Mouse (Mus musculus) Patski (cell line): ENCODE measurements at regions not wholly inside any gene's neighbourhood (a gene's known extent, or its start where the extent isn't known, plus 50 kb on each side); places are given as distances from the start of the nearest gene placed in this dataset.

Experiments
- ATAC-seq: fragments of 100-300 bp; one replicate; pipeline ENCODE4 v1.8.0; 2021
- CTCF ChIA-PET: fragments of 350-600 bp; sonication (Branson Sonifier 250); formaldehyde crosslinking; loops from one replicate; lab custom pipeline; 2022; ENCODE audit warnings: inconsistent platforms; lab: Charles Lee
- POLR2A ChIA-PET: fragments of 350-600 bp; sonication (Branson Sonifier 250); formaldehyde crosslinking; loops from one replicate; lab custom pipeline; 2022; ENCODE audit warnings: antibody characterized with exemption, inconsistent platforms; lab: Charles Lee
- DNase-seq: peaks from one replicate; pipeline ENCODE4 v3.0.0-alpha.2; 2011; ENCODE audit warnings: low read depth, low spot score
- H3K27me3 ChIP-seq: fragments of 371-371 bp; one replicate; pipeline ENCODE4 v1.5.1; 2021
- CTCF ChIP-seq: fragments of 100-300 bp; IDR thresholded peaks from one replicate; pipeline ENCODE4 v1.5.1; 2021
- in situ Hi-C: fragments of 300-500 bp; cut with MboI; formaldehyde crosslinking; loops from 3 replicates; pipeline ENCODE4 v1.11.1; 2018; ENCODE audit warnings: low pct_unique_long_range_greater_than_20kb, mixed read lengths

DNA sequence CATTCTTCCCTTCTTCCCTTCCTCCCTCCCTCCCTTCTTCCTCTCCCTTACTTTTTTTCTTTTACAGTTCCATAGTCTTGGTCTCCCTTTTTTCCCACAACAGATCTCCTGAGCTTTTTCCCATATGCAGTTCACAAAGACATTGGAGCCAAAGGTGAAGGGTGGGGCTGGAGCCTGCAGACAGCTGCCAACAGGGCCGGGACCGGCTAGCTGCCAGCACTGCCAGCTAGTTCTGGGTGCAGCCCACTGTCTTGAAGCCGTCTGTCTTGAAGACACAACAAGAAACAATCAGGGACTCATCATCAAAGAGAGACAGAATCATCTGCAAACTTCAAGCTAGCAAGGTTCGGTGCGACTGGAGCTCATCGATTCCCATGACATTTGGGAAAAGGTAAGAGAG lies 588.9 kb upstream of the Pitx2 start:
- ChIA-PET POLR2A (interaction anchor here (0.5 to 0.7 kb wide), 2 partner anchors 11 to 122 kb away, joined by 6 to 7 read pairs; no protein-coding TSS in a partner anchor), CTCF (interaction anchor here (1.0 to 4.1 kb wide), 5 partner anchors 10 to 75 kb away, joined by 3 to 15 read pairs (median 4); no protein-coding TSS in a partner anchor)
- no peak for DNase-seq
- ATAC-seq = no peak
- H3K27me3 ChIP-seq = no peaks in the 10 kb centered on the region
- in situ Hi-C loops = no loop called here
- TF ChIP-seq CTCF = no peak

DNA sequence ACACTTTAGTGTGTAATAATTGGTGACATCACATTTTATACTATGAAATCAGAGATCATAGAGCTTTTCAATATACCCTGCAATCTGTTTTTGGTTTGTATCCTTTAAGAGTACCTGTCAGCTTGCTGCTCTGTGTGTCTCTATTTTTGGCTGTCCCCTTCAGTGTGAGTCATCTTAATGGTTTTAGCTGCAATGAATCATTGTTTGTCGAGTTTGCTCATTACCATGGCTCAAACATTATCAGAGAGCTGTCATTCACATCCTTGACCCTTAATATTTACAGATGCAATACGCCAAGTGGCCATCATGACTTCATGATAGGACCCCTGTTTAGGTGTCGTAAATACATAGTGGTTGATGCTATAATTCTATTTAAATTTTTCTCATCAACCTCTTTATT lies 591.0 kb upstream of the Pitx2 start:
- DNase-seq = peak; percentile 27

DNA sequence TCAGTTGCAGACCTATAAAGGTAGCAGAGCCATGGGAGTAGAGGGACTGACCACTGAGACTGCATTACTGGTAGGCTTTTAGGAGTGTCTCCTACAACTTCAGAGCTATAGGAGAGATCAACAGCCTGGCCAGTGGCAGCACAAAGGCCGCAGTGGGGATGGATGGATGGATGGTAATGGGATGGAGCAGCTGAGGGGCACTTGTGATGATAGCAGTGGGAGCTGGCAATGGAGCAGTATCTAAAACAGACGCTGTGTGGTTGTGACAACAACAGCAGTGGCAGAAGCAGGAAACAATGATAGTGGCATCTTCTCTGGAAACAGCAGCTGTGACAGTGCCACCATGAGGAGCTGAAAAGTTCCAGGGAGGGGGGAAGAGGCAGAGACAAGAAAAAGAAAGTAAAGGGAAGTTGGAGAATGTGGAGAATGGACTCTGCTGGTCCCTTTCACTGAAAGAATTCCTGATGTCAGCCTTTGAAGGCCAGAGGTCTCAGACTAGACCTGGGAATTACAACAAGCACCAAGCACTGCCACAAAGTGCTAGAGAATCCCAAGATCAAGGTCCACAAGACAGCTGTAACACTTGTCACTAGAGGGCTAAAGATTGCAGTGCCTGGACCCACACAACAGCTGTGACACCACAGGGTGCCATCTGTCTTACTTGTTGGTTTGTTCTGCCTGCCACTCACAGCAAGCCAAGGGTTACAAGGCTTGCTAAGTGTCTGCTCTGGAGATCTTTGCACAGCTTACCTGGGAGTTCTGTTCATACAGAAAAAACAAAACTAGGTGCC lies 624.1 kb upstream of the Pitx2 start:
- DNase-seq (no peak), ATAC-seq (no peak)
- ChIA-PET CTCF (interaction anchor here (0.8 kb wide), 1 partner anchor 123 kb away, joined by 3 read pairs; no protein-coding TSS in a partner anchor), POLR2A (no interaction called here)
- in situ Hi-C loops = no loop called here
- no peak for TF ChIP-seq CTCF
- no peaks in the 10 kb centered on the region for H3K27me3 ChIP-seq

More for the DNA sequence above, 591.0 kb upstream of the Pitx2 start:
- ChIA-PET CTCF (no interaction called here), POLR2A (no interaction called here)
- in situ Hi-C loops = no loop called here
- peak; percentile 60 for ATAC-seq
- no peak for TF ChIP-seq CTCF
- no peaks in the 10 kb centered on the region for H3K27me3 ChIP-seq

DNA sequence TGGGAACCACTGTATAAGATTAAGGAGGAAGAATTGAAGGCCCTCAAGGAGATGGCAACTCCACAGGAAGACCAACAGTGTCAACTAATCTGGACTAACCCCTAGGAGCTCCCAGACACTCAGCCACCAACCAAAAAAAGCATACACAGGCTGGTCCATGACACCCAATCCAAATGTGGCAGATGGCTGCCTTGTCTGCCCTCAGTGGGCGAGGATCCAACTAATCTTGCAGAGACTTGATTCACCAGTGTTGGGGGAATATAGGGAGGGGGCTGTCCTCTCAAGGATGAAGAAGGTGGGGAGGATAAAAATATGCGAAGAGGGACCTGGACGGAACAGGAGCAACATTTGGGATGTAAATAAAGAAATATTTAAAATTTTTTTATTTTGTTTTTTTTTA lies 629.1 kb upstream of the Pitx2 start:
- CTCF ChIA-PET = interaction anchor here (1.4 kb wide), 1 partner anchor 12 kb away, joined by 3 read pairs; no protein-coding TSS in a partner anchor
- POLR2A ChIA-PET = no interaction called here
- in situ Hi-C loops = no loop called here
- no peak for ATAC-seq
- no peak for DNase-seq
- no peaks in the 10 kb centered on the region for H3K27me3 ChIP-seq
- no peak for TF ChIP-seq CTCF

DNA sequence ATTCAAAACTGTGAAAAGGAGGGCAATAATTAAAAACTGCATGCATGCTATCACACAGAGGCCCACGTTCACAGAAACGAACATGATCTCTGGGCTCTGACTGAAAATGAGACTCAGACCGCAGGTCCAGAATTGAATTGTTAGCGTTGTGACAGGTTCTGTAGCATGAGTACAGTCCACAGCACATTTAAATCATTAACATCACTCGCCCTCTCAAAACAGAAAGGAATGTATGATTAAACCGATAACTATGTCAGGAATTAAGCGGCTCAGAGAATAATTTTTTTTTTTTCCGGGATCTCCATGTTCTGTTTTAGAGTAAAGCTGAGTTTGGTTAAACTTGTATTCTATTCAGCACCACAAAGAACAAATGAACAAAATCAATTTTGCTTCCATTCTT lies 634.3 kb upstream of the Pitx2 start:
- peak; percentile 96 for ATAC-seq
- in situ Hi-C loops = no loop called here
- ChIA-PET POLR2A (interaction anchor here (0.7 kb wide), 1 partner anchor 642 kb away, joined by 3 read pairs; no protein-coding TSS in a partner anchor), CTCF (interaction anchor here (0.7 kb wide), 1 partner anchor 217 kb away, joined by 3 read pairs; no protein-coding TSS in a partner anchor)
- no peak for TF ChIP-seq CTCF
- peak; percentile 79 for DNase-seq
- no peaks in the 10 kb centered on the region for H3K27me3 ChIP-seq

DNA sequence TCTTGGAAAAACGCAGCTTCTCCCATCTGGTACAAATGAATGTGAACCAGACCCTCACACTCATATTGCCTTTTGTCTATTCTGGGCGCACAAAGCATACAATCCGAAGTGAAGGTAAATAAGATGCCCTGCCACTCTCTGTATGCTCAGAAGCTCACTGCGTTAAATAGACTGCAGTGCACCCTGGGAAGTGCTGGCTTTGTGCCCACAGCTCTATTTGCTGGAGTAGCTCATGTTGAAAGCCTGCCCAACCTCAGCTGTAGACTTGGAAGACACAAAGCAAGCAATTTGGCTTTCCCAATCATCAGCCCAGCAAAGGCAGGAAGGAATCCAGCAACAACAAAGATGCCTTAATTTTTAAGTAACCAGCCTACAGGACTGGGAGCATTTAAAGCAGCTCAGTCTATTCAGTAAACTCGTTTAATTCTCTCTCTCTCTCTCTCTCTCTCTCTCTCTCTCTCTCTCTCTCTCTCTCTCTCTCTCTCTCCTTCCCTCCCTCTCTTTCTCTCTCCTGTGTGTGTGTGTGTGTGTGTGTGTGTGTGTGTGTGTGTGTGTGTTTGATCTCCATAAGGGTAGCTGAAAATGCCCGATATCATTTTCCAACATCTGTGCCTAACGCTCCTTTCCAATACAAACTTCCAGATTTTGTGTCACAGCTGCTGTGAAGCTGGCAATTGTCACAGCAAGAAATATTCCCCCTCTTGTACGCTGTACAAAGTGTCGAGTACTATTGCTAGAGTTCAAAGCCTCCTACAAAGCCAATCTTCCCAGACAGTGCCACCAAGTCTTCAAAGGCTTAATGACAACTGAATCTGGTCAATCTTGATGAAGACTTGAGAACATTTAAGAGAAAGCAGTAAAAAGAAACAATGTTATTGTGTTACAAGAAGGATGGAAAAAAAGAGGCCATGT lies 650.5 kb upstream of the Fam241a start:
- POLR2A ChIA-PET = interaction anchor here (0.6 kb wide), 2 partner anchors 17 to 125 kb away, joined by 3 to 4 read pairs; no protein-coding TSS in a partner anchor
- no peak for ATAC-seq
- CTCF ChIA-PET = interaction anchor here (1.1 to 1.5 kb wide), 2 partner anchors 14 kb away, joined by 3 to 4 read pairs; no protein-coding TSS in a partner anchor
- H3K27me3 ChIP-seq = no peaks in the 10 kb centered on the region
- in situ Hi-C loops = no loop called here
- no peak for TF ChIP-seq CTCF
- DNase-seq = no peak

DNA sequence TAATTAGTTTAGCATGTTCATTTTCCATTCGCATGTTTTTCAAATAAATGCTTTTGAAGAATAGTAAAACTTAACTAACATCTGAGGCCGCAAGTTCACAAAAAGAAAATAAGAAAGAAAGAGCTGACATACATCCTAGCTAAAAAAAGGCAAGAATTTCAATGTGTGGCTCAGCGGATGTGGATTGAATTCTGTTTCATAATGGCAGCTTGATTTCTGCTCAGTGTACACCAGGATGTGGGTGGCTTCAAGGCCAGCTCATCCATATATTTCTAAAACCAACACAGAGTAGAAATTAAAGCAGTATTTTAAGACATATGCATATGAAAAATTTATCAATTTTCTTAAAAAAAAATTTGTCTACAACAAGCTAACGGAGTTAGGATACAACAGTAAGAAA lies 629.3 kb upstream of the Fam241a start:
- no peak for ATAC-seq
- DNase-seq = no peak
- CTCF ChIA-PET = interaction anchor here (1.0 to 1.3 kb wide), 3 partner anchors 9 to 72 kb away, joined by 3 read pairs; no protein-coding TSS in a partner anchor
- no peak for TF ChIP-seq CTCF
- in situ Hi-C loops = no loop called here
- POLR2A ChIA-PET = interaction anchor here (0.7 kb wide), 1 partner anchor 692 kb away, joined by 3 read pairs; no protein-coding TSS in a partner anchor
- no peaks in the 10 kb centered on the region for H3K27me3 ChIP-seq

DNA sequence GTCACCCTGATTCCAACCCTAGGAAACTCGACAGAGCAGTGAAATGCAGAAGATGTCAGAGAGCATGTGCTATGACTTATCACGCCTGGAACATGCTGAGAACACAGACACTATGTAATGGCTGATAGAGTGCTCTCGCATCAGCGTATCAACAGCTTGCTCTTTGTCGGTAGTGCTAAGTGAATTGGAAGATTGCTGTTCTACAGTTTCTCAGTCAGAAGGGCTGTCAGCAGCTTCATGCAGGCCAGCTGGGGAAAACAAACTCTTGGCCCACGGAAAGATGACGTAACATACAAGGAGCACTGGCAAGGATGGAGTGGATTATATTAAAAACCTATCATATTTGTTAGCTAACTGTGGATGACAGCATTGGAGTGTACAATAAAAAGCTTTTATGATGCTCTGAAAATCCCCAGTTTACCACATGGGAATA lies 624.6 kb upstream of the Fam241a start:
- no peaks in the 10 kb centered on the region for H3K27me3 ChIP-seq
- ChIA-PET CTCF (interaction anchor here (3.8 kb wide), 1 partner anchor 12 kb away, joined by 12 read pairs; no protein-coding TSS in a partner anchor), POLR2A (interaction anchor here (0.6 kb wide), 1 partner anchor 398 kb away, joined by 4 read pairs; no protein-coding TSS in a partner anchor)
- in situ Hi-C loops = no loop called here
- ATAC-seq = no peak
- DNase-seq = no peak
- TF ChIP-seq CTCF = no peak

DNA sequence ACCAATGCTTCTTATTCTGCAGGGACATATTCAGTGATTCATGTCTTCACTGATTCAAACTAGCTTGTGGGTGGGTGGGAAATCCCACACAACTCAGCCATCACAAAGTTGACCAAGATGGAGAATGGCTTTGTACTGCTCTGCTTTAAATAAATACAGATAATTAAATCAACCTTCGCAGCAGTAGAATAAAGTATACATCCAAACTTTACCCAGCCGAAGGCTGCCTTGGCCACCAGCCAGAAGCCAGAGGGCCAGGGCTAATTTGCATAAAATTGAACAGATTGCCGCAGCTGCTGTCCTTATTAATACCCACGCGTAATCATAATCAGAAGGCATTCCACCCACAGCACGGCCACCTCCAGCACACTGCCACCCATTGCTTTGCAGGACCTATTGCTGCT lies 623.8 kb upstream of the Fam241a start:
- TF ChIP-seq CTCF = no peak
- CTCF ChIA-PET = no interaction called here
- in situ Hi-C loops = no loop called here
- no peaks in the 10 kb centered on the region for H3K27me3 ChIP-seq
- POLR2A ChIA-PET = no interaction called here
- ATAC-seq = no peak
- DNase-seq = no peak

DNA sequence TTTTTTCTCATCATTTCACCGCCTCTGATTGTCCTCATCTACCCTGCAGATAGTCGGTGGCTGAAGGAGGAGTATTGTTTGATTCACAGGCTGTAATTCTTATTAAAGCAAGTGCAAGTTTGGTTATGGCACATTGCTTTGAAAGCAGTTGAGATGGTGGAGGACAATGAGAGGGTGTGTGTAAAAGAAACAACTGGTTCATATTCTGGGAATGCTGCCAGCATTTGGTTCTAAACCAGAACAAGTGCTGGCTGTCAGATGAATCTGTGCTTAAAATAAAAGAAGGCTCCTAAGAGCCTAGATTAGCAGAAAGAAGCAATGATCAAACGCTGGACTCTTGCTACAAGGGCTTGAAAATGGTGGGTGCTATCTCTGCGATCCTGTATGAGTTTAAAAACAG lies 622.7 kb upstream of the Fam241a start:
- H3K27me3 ChIP-seq = no peaks in the 10 kb centered on the region
- POLR2A ChIA-PET = no interaction called here
- CTCF ChIA-PET = no interaction called here
- no peak for TF ChIP-seq CTCF
- peak; percentile 37 for DNase-seq
- in situ Hi-C loops = no loop called here
- peak; percentile 31 for ATAC-seq
